Mouse (Mus musculus): ENCODE measurements at regions not wholly inside any gene's neighbourhood (a gene's known extent, or its start where the extent isn't known, plus 50 kb on each side); places are given as distances from the start of the nearest gene placed in this dataset.

GRCm38 (mm10) chrX:19199531-19199930, 281.6 kb downstream of the Tex13c3 start:
- DNase-seq (ENCODE audit: low spot score): no peak

GRCm38 (mm10) chrX:19168983-19169382, 312.1 kb downstream of the Tex13c3 start:
- DNase-seq (ENCODE audit: low spot score): no peak

- peak; percentile 42 for DNase-seq (ENCODE audit: low spot score)
These were observed 312.6 kb downstream of the Tex13c3 start for GRCm38 (mm10) chrX:19168546-19168945.

- DNase-seq (ENCODE audit: low spot score): no peak
These were observed 313.0 kb downstream of the Tex13c3 start for GRCm38 (mm10) chrX:19168111-19168510.

- no peak for DNase-seq (ENCODE audit: low spot score)
These were observed 313.8 kb downstream of the Tex13c3 start for GRCm38 (mm10) chrX:19167121-19167853.

GRCm38 (mm10) chrX:19165891-19166644, 315.1 kb downstream of the Tex13c3 start:
- no peak for DNase-seq (ENCODE audit: low spot score)

- no peak for DNase-seq (ENCODE audit: low spot score)
These were observed 317.0 kb downstream of the Tex13c3 start for GRCm38 (mm10) chrX:19164151-19164550.

- DNase-seq (ENCODE audit: low spot score): no peak
These were observed 318.2 kb downstream of the Tex13c3 start for GRCm38 (mm10) chrX:19162958-19163357.

GRCm38 (mm10) chrX:19162351-19162750, 318.8 kb downstream of the Tex13c3 start:
- DNase-seq (ENCODE audit: low spot score): no peak

- DNase-seq (ENCODE audit: low spot score): no peak
These were observed 320.7 kb downstream of the Tex13c3 start for GRCm38 (mm10) chrX:19160275-19160930.

- no peak for DNase-seq (ENCODE audit: low spot score)
These were observed 323.5 kb downstream of the Tex13c3 start for GRCm38 (mm10) chrX:19157464-19158203.

GRCm38 (mm10) chrX:19153619-19154018, 327.5 kb downstream of the Tex13c3 start:
- DNase-seq (ENCODE audit: low spot score): no peak

- DNase-seq (ENCODE audit: low spot score): no peak
These were observed 328.8 kb downstream of the Tex13c3 start for GRCm38 (mm10) chrX:19152170-19152861.

- DNase-seq (ENCODE audit: low spot score): no peak
These were observed 330.5 kb downstream of the Tex13c3 start for GRCm38 (mm10) chrX:19150606-19151005.

GRCm38 (mm10) chrX:19148672-19149071, 332.4 kb downstream of the Tex13c3 start:
- no peak for DNase-seq (ENCODE audit: low spot score)

GRCm38 (mm10) chrX:19148251-19148650, 332.9 kb downstream of the Tex13c3 start:
- no peak for DNase-seq (ENCODE audit: low spot score)

GRCm38 (mm10) chrX:19112753-19113152, 368.4 kb downstream of the Tex13c3 start:
- DNase-seq (ENCODE audit: low spot score): no peak

- DNase-seq (ENCODE audit: low spot score): no peak
These were observed 378.2 kb downstream of the Tex13c3 start for GRCm38 (mm10) chrX:19102911-19103310.

- DNase-seq (ENCODE audit: low spot score): no peak
These were observed 385.2 kb downstream of the Tex13c3 start for GRCm38 (mm10) chrX:19095960-19096359.

GRCm38 (mm10) chrX:19084435-19084834, 396.7 kb downstream of the Tex13c3 start:
- DNase-seq (ENCODE audit: low spot score): no peak

- no peak for DNase-seq (ENCODE audit: low spot score)
These were observed 401.1 kb downstream of the Tex13c3 start for GRCm38 (mm10) chrX:19080021-19080420.
